Mouse (Mus musculus) layer of hippocampus, postnatal 36 days (tissue): ENCODE results near the gene Spi1. TPM values are rescaled to one million over a fixed set of nuclear protein-coding genes. Genes with fewer than 3 reads are reported as not detected.
"Not testable (repeated sequence)": the region's sequence is repeated elsewhere in the genome, so short reads cannot be mapped to it uniquely, and the experiment has no call there.

Experiments used
- DNase-seq, 2 experiments: peaks; one replicate each; pipeline ENCODE4 v3.0.0; 2022
- total RNA-seq, 2 experiments: library from RNA; stranded (reverse); gene quantifications; 2 replicates each; pipeline ENCODE4 v1.2.3; 2021

The Spi1 gene
- total RNA-seq, 2 experiments from 2014 or later: 3.9 to 4.1 TPM

GRCm38 (mm10) chr2:91096524-91096923 is 14.3 kb downstream of the Spi1 start:
- no peak for DNase-seq

- no peak for DNase-seq
These were observed 14.8 kb downstream of the Spi1 start for GRCm38 (mm10) chr2:91097015-91097414.

- no peak for DNase-seq
These were observed 16.0 kb downstream of the Spi1 start for GRCm38 (mm10) chr2:91098156-91098555.

GRCm38 (mm10) chr2:91101124-91101740 is 19.0 kb downstream of the Spi1 start:
- DNase-seq: peak; percentile 83 to 85

DNA sequence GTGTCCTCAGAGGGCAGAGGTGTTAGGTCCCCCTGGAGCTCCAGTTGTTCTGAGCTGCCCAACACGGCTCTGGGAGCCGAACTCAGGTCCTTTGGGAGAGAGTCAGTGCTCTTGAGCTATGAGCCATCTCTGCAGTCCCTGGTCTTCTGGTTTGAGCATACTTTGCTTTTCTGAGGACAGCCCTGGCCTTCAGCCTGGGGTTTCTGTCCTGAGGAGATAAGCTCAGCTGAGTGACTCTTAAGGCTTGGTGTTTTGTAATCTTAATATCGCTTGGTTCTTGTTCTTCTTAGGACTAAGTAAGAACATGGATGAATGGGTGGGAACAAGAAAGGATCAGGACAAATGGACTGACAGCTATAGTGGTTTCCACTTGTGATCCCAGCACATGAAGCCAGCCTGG is 26.0 kb downstream of the Spi1 start:
- no peak for DNase-seq

DNA sequence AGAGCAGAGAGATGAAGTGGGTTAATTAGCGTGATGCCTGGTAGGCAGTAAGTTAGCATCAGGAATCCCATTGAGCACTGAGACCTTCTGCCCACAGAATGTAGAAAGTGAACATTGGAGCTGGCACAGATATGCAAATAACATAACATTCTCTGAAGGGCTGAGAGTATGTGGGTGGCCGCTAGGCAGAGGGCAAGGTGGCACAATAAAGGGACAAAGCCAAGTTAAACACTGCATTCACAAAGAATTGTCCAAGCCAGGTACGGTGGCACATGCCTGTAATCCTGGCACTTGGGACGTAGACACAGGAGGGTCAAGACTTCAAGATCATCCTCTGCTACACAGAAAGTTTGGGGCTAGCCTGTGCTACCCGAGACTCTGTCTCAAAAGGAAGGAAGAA is 27.1 kb downstream of the Spi1 start:
- no peak for DNase-seq

DNA sequence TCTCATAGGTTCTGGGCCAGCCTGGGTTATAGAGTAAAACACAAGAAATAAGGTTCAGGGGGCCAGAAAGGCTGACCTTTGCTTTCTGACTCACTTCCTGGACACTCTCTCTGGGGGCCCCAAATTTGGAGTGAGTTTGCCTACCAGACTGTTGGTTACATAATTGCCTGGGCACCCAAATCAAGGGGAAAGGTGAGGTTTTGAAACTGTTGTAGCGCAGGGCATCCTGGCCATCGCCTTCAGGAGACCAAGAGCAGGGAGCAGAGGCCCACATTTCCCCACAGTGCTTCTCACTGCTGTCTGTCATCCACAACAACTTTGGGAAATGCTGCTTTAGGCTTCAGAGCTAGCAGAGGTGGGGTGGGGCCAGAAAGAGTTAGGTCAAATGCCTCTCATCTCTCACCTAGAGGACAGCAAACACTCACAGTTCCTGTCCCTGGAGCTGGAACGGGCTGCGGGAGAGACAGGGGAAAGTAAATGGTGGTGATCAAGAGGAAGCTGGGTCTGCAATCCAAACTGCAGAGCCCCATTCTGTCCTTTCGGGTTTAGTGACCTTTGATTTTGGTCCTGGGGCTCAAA is 27.7 kb downstream of the Spi1 start:
- no peak for DNase-seq

DNA sequence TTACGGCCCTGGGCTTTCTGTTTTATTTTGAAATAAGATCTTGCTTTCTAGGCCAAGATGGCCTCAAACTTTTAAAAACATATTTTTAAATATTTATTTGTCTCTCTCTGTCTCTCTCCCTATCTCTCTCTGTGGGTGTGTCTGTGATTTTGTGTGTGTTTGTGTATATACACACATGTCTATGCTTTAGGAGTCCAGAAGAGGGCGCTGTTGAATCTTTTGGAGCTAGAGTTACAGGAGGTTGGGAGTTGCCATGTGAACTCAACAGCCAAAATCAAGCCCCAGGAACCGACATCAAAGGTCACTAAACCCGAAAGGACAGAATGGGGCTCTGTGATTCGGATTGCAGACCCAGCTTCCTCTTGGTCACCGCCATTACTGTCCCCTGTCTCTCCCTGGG is 28.2 kb downstream of the Spi1 start:
- no peak for DNase-seq

GRCm38 (mm10) chr2:91111832-91112231 is 29.6 kb downstream of the Spi1 start:
- not testable (repeated sequence) for DNase-seq

DNA sequence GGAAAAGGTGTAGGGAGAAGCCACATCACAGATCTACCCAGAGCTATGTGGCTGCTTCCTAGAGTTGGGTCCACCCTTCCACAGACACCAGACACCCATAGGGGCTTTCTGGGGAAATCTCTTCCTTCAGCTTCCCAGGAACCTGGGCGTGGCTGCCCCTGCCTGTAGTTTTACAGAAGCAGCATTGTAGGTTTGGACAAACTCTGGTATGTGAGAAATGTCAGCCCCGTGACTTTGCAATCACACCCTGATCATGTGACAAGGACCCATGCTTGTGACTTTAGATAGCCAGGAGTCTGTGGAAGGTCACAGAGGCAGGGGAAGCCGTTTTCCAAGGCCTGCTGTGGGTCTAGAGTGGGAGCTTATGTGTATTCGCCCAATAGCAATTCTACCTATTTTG is 30.3 kb downstream of the Spi1 start:
- no peak for DNase-seq

- no peak for DNase-seq
These were observed 31.1 kb downstream of the Spi1 start for GRCm38 (mm10) chr2:91113334-91113733.

DNA sequence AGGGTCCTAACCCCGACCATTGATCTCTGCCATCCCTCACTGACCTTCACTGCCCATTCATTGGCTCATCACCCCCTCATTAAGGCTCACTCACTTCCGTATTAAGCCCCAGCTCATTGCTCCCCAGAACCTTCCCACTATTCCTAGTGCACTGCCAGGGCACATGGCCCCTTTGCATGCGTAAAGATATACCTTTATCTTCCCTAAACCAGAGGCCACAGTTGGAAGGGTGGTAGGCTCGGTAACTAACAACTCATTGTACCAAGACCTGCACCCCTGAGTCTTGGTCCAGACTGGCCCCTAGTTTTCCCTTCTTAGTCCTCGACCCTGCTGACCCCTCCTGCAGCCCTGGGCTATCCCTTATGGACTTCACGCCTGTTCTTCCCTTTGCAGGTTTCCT is 31.7 kb downstream of the Spi1 start:
- no peak for DNase-seq

DNA sequence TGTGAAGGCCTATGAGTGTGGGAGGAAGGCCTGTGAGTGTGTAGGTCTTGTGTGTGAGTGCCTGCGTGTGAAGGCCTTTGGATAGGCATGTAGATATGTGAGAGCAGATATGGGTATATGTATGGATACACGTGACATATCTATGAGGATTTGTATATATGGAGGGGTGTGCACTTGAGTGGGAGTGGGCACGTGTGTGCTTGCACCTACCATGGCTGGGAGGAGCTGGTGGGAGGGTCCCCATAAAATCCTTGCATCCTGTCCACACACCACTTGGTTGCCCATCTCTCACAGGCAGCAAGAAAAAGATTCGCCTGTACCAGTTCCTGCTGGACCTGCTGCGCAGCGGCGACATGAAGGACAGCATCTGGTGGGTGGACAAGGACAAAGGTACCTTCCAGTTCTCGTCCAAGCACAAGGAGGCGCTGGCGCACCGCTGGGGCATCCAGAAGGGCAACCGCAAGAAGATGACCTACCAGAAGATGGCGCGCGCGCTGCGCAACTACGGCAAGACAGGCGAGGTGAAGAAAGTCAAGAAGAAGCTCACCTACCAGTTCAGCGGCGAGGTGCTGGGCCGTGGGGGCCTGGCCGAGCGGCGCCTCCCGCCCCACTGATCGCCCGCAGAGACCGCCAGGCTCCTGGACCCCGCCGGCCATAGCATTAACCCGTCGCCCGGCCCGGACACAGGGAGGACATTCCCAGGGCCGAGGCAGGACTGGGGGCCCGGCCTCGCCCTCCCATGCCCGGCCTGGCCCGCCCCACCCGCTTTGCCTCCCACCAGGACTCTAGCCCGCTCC is 32.8 kb downstream of the Spi1 start:
- peak; percentile 90 for DNase-seq

GRCm38 (mm10) chr2:91115578-91115970 is 33.4 kb downstream of the Spi1 start:
- no peak for DNase-seq

DNA sequence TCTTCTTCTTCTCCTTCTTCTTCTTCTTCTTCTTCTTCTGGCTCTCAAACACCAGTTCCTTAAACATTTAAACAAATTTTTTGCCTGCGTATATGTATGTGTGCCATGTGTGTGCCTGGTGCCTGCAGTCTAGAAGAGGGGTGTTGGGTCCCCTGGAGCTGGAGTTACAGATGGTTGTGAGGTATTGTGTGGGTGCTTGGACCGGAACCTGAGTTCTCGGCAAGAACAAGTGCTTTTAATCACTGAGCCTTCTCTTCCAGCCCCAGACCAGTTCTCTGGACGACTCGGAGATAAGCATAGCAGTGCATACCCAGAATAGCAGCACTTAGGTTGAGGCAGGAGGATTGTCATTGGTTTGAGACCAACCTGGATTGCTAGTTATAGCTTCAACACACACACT is 34.7 kb downstream of the Spi1 start:
- DNase-seq: no peak

DNA sequence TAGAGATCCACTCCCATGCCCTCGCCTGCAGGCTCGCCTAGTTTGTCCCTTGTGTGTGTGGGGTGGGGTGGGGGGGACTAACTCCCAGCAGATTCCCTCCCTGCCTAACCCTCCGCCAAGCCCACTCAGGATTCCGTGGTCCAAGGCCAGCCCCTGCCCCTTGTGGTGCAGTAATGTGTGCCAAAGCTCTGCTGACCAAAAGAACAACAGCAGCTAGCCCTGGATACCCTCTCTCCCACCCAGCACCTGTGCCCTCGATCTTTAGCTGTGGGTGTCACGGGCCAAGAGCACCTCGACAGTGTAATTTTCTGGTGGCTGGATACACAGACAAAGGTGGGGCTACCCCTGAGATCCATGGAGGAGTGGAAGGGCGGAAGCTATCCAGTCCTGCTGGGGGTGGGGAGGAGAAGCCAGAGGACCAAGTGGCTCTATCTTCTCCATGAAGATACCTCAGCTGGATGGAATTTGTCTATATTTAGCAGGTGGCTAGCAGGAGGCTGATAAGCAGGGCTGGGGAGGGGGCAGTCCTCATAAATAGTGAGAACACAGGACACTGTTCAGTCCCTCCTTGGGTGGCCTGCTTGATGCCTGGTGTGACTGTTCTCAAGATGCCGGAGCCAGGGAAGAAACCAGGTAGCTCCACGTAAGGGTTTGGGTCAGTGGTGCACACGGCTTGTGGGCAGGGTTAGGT is 35.5 kb downstream of the Spi1 start, which contains the start of gene Mybpc3:
Gene Mybpc3 (plus strand): TSS at position 560 of the 691 bp plus-strand sequence.
- DNase-seq: no peak

DNA sequence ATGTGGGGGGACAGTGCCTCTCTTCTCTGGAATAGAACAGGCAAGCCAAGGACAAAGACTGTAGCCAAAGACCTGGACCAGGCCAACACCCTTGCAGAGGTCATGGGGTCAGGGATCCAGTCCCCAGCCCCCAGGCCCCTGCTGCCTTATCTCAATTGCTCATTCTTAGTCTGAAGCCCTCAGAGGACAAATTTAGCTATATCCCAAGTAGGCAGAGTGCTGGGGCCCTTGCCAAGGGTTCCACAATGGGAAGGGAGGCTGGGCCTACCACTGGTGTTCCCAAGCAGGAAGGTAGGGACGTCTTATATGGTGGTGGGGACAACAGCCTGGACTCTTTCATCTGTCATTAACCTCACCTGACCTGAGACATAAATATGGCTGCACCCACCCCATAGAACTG is 36.5 kb downstream of the Spi1 start:
- DNase-seq: no peak

DNA sequence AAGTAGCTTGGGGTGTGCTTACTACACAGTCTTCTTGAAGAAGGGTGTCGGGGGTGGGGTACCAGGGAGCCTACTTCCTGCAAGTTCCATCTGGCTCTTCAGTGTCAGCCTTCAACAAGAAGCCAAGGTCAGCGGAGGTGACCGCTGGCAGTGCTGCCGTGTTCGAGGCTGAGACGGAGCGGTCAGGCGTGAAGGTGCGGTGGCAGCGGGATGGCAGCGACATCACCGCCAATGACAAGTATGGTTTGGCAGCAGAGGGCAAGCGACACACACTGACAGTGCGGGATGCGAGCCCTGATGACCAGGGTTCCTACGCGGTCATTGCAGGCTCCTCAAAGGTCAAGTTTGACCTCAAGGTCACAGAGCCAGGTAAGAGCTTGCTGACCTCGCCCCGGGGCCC is 36.9 kb downstream of the Spi1 start:
- no peak for DNase-seq

DNA sequence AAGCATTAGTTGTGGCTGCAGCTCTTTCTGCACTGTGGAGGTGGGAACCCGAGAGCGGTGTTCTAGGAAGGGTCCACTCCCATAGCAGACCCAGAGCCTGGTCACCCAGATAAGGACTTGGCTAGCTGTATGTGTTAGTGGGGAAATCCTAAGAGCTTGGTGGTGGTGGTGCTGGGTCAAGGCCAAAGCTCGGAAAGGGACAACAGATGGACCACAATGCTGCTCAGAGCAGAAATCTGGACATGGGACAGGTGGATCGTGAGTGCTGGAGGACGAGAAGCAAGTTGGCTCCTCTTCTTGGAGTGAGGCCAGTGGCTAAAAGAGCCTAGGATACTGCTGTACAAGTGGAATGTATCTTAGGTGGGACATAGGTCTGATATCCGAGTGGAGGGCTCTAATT is 37.4 kb downstream of the Spi1 start:
- no peak for DNase-seq

- DNase-seq: no peak
These were observed 38.1 kb downstream of the Spi1 start for GRCm38 (mm10) chr2:91120261-91120671.

DNA sequence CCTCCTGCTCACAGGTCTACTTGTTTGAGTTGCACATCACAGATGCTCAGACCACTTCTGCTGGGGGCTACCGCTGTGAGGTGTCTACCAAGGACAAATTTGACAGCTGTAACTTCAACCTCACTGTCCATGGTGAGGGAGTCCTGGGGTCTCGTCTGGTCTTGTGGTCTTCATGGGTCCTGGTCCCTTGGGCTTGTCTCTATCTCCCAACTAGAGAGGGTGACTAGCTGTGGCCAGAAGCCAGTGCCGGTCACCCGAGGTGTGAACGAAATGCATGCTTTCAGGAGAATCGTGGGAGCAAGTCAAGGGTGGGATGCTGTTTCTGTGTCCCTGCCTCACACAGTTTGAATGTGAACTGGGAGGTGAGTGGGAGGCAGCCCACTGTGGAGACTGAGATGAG is 38.8 kb downstream of the Spi1 start:
- no peak for DNase-seq

GRCm38 (mm10) chr2:91121497-91121896 is 39.3 kb downstream of the Spi1 start:
- DNase-seq: no peak

DNA sequence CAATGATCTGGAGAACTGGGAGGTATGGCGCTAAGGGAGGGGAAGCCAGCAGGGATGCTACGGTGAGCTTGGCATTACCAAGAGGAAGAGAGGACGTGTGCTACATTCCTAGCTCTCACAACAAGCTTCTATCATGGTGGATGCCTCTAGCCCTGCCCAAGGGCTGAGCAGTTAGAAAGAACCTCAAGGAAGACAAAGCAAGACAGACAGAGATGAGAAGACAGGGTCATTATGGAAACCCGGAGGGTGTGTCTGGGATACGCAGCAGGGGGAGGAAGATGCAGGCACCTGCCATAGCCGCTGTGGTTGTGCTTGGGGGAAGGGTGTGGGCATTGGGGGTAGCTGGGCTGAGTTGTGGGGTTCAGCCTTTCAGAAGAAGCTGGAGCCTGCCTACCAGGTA is 41.3 kb downstream of the Spi1 start:
- DNase-seq: no peak
